Mouse (Mus musculus) heart, embryonic 12.5 days (tissue): Measurements from ENCODE around the gene Auts2. TPM values are rescaled to one million over a fixed set of nuclear protein-coding genes. Genes with fewer than 3 reads are reported as not detected.

ENCODE experiments used
- ATAC-seq: fragments of 200-750 bp; cut with Nextera tagmentation; 2 replicates; pipeline ENCODE4 v1.8.0; 2017; ENCODE audit warnings: moderate TSS enrichment, moderate library complexity; ENCODE audit not compliant: insufficient number of reproducible peaks, low FRiP score
- H3K27ac ChIP-seq: fragments of 300-500 bp; sonication (generic); 2 replicates; pipeline ENCODE4 v1.5.1; 2016; ENCODE audit warnings: mild to moderate bottlenecking, moderate library complexity; ENCODE audit not compliant: poor library complexity, severe bottlenecking
- H3K27me3 ChIP-seq: fragments of 300-500 bp; sonication (generic); replicated peaks from 2 replicates; pipeline ENCODE4 v1.6.1; 2016; ENCODE audit warnings: mild to moderate bottlenecking, moderate library complexity
- H3K36me3 ChIP-seq: fragments of 300-500 bp; sonication (generic); 2 replicates; pipeline ENCODE4 v1.6.1; 2016; ENCODE audit warnings: mild to moderate bottlenecking, moderate library complexity
- H3K4me1 ChIP-seq: fragments of 300-500 bp; sonication (generic); replicated peaks from 2 replicates; pipeline ENCODE4 v1.6.1; 2016; ENCODE audit warnings: mild to moderate bottlenecking
- H3K4me2 ChIP-seq: fragments of 300-500 bp; sonication (generic); 2 replicates; pipeline ENCODE4 v1.6.1; 2016; ENCODE audit warnings: mild to moderate bottlenecking, moderate library complexity
- H3K4me3 ChIP-seq: fragments of 300-500 bp; sonication (generic); 2 replicates; pipeline ENCODE4 v1.5.1; 2016; ENCODE audit warnings: mild to moderate bottlenecking
- H3K9ac ChIP-seq: fragments of 300-500 bp; sonication (generic); 2 replicates; pipeline ENCODE4 v1.6.1; 2016; ENCODE audit warnings: mild to moderate bottlenecking, moderate library complexity
- H3K9me3 ChIP-seq: fragments of 300-500 bp; sonication (generic); replicated peaks from 2 replicates; pipeline ENCODE4 v1.6.1; 2016; ENCODE audit warnings: mild to moderate bottlenecking, moderate library complexity
- WGBS: fragments of 180-500 bp; shearing (Covaris S2); methylation state at CpG from one replicate; pipeline ENCODE4 v1.1.7; 2016; 5-methylcytosine and 5-hydroxymethylcytosine counted together
- polyA plus RNA-seq: library from polyadenylated mRNA; unstranded; fragments of >200 nt; fragmentation: Nextera tagmentation; extraction: Ambion mirVana; gene quantifications from 2 replicates; pipeline ENCODE4 v1.2.1, GENCODE M21; 2016

Auts2 gene
- polyA plus RNA-seq, 1 experiment from 2014 or later, result 25.3 TPM

GRCm38 (mm10) chr5:131429563-131429962 is 1113.6 kb downstream of the Auts2 start:
- Histone ChIP-seq H3K27ac (no peak overlapping the region), H3K4me2 (no peak overlapping the region), H3K9me3 (no peaks in the 10 kb centered on the region; the same call in 1 of the 2 replicates), H3K4me3 (no peak overlapping the region), H3K9ac (no peak overlapping the region), H3K27me3 (peaks cover 4% of the 10 kb centered on the region; the same call in 1 of the 2 replicates), H3K36me3 (no peaks in the 10 kb centered on the region), H3K4me1 (no peaks in the 10 kb centered on the region)
- ATAC-seq, result no peak
- 55% methylated on average over 6 of the region's 6 CpGs for WGBS

GRCm38 (mm10) chr5:131427734-131428413 is 1115.3 kb downstream of the Auts2 start:
- Histone ChIP-seq H3K36me3 (no peaks in the 10 kb centered on the region), H3K4me1 (no peaks in the 10 kb centered on the region), H3K9ac (no peak overlapping the region), H3K27me3 (peaks cover 4% of the 10 kb centered on the region; the same call in 1 of the 2 replicates), H3K4me2 (no peak overlapping the region), H3K27ac (no peak overlapping the region), H3K4me3 (no peak overlapping the region), H3K9me3 (no peaks in the 10 kb centered on the region)
- no peak for ATAC-seq
- 33% methylated on average over 11 of the region's 11 CpGs for WGBS

GRCm38 (mm10) chr5:131422737-131423136 is 1120.4 kb downstream of the Auts2 start:
- ATAC-seq, result no peak
- Histone ChIP-seq H3K9ac (no peak overlapping the region), H3K4me2 (no peak overlapping the region), H3K4me3 (no peak overlapping the region), H3K27me3 (no peaks in the 10 kb centered on the region), H3K27ac (no peak overlapping the region), H3K9me3 (peaks cover 6% of the 10 kb centered on the region), H3K4me1 (no peaks in the 10 kb centered on the region), H3K36me3 (no peaks in the 10 kb centered on the region)
- WGBS, result 75% methylated on average over 3 of the region's 3 CpGs

GRCm38 (mm10) chr5:131420406-131420805 is 1122.7 kb downstream of the Auts2 start:
- Histone ChIP-seq H3K27ac (no peak overlapping the region), H3K4me1 (no peaks in the 10 kb centered on the region), H3K27me3 (no peaks in the 10 kb centered on the region), H3K36me3 (no peaks in the 10 kb centered on the region), H3K9me3 (peaks cover 6% of the 10 kb centered on the region), H3K4me3 (no peak overlapping the region), H3K4me2 (no peak overlapping the region), H3K9ac (no peak overlapping the region)
- ATAC-seq, result no peak
- 55% methylated on average over 2 of the region's 2 CpGs for whole genome bisulfite sequencing

GRCm38 (mm10) chr5:131415902-131416545 is 1127.1 kb downstream of the Auts2 start:
- 68% methylated on average over 1 of the region's 1 CpGs for WGBS
- Histone ChIP-seq H3K27ac (no peak overlapping the region), H3K4me1 (no peaks in the 10 kb centered on the region), H3K9me3 (peaks cover 5% of the 10 kb centered on the region; the same call in 1 of the 2 replicates), H3K9ac (no peak overlapping the region), H3K27me3 (no peaks in the 10 kb centered on the region), H3K4me2 (no peak overlapping the region), H3K4me3 (no peak overlapping the region), H3K36me3 (no peaks in the 10 kb centered on the region)
- no peak for ATAC-seq

GRCm38 (mm10) chr5:131398250-131398649 is 1144.9 kb downstream of the Auts2 start:
- Histone ChIP-seq H3K9ac (no peak overlapping the region), H3K4me2 (no peak overlapping the region), H3K9me3 (peaks cover 6% of the 10 kb centered on the region; the same call in 1 of the 2 replicates), H3K4me3 (no peak overlapping the region), H3K36me3 (no peaks in the 10 kb centered on the region), H3K4me1 (no peaks in the 10 kb centered on the region), H3K27me3 (no peaks in the 10 kb centered on the region), H3K27ac (no peak overlapping the region)
- ATAC-seq, result no peak
- 54% methylated on average over 3 of the region's 3 CpGs for WGBS

GRCm38 (mm10) chr5:131395756-131396155 is 1147.4 kb downstream of the Auts2 start:
- Histone ChIP-seq H3K36me3 (no peaks in the 10 kb centered on the region), H3K27ac (no peak overlapping the region), H3K4me2 (no peak overlapping the region), H3K4me3 (no peak overlapping the region), H3K9ac (no peak overlapping the region), H3K27me3 (no peaks in the 10 kb centered on the region), H3K9me3 (peaks cover 6% of the 10 kb centered on the region; the same call in 1 of the 2 replicates), H3K4me1 (no peaks in the 10 kb centered on the region)
- 72% methylated on average over 8 of the region's 8 CpGs for WGBS
- no peak for ATAC-seq
